Mouse (Mus musculus) megakaryocyte, embryonic 14.5 days (primary cell): ENCODE results near the gene Tspo.

Experiments used
- FLI1 ChIP-seq: IDR thresholded peaks from 2 replicates; pipeline ENCODE4 v1.6.1; 2012; ENCODE audit warnings: low read length, inconsistent platforms, mixed read lengths
- GATA1 ChIP-seq: IDR thresholded peaks from 3 replicates; pipeline ENCODE4 v1.6.1; 2012; ENCODE audit warnings: mixed read lengths, low read length, inconsistent platforms, borderline replicate concordance

DNA sequence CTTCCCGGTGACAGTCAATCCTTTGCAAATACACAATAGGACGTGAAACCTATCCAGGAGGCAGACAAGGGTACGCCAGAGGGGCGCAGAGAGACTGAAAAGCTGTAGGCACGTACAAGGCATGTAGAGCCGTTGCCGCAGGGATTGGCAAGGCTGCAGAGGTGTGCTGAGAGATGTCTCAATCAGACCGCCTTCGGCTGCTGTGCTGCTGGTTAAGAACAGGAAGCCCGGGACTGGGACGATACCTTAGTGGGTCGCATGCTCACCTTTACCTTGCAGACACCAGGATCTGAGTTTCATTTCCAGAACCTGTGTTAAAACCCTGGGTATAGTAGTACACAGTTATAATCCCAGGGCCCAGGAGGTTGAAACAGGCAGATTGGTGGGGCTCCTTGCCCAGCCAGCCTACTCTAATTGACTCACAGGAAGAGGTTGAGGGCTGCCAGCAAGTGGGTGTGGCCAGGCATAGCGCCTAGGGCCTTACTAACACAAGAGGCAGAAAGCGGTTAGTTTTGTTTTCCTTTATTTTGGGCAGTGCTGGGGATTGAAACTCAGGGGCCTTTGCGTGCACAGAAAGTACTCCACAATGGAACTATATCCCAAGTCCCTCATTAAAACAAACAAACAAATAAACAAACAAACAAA is 644 bp upstream of the Tspo start:
- TF ChIP-seq FLI1 (no peak), GATA1 (no peak)
